Mouse (Mus musculus) brain, adult 2 months (tissue): ENCODE measurements around the gene Osbpl8.

Experiments used
- DNase-seq: peaks from one replicate; pipeline ENCODE4 v3.0.0; 2011; ENCODE audit warnings: low read depth, low spot score

Osbpl8 gene

DNA sequence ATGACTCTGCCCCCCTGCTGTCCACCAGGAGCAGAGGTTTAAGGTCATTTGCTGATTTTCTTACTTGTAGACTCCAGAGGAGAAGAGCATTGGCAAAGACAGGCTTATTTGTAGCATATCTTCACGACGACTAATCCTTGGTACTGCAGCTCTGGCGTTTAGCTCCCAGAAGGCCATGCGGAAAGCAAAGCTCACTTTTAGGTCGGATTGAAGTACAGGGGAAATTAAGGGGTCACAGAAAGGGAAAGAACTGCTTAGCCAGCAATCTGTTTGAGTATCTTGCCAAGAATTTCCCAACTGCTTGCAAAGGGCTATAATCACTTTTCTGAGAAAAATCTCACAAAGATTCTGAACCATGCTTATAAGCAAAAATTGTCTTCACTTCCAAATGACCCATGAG lies 14.8 kb upstream of the Osbpl8 start:
- DNase-seq = no peak

DNA sequence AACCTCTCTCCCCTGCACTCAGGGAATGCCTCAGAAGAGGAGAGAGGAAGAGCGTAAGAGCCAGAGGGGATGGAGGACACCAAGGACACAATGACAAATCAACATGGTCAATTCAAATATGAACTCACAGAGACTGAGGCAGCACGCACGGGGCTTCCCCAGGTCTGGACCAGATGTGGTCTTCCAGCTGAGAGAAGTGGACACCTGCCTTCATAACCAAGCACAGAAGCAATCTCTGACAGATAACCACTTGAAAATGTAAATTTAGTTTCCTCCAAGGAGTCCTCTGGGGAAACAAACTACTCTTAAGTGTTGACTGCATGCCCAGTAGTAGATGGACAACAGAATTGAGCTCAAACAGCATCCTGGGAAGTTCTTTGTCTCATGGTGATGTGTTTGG lies 9.5 kb upstream of the Osbpl8 start:
- DNase-seq = no peak

DNA sequence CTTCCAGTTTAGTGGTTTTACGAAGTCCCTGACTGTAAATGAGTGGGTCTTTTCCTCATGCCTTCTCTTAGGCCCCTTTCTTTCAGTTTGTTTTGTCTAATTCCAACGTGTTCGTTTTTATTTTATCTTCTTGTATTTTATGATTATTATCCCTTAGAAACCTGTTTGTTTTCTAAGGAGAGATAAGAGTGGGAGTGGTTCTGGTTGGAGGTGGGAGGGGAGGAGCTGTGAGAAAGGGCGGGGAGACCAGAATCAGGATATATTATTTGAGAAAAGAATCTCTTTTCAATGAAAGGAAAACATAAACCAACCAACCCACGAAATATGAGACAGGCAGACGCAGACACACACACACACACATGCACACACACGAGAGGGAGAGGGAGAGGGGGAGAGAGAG lies 9.0 kb upstream of the Osbpl8 start:
- no peak for DNase-seq

DNA sequence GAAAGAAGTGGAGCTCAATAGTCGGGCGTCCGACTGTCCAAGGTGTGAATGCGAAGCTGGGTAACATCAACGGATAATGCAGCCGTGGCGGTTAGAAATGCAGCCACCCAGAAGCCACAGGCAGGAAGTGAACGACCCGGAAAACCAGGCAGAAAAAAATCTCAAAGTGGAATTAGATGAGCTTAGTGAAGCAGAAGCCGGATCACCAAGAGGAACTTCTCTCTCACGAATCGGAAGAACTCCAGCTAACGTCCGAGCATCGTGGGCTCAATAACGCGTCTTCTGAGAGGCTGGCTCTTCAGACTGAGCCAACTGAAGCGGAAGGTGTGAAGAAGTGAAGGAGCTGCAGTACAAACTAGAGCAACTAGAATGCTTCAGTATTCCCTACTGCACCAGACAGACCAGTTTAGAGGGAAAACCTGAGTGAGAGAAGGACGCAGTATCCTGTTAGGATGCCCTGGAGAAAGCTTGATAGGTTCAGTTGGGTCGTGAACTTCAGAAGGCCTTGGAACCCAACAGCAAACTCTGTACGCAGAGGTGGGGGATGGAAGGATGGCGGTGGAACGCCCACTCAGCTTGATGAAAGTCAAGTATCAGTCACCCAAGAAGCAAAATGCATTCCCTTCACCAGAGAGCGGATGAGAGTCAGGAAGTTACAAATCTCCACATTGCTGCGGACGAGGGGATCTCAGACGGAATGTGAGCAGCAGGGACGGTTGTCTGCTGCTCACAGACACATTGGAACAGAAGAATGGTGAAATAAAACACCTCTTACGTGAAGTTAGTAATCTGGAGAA lies 8.0 kb upstream of the Osbpl8 start:
- no peak for DNase-seq

DNA sequence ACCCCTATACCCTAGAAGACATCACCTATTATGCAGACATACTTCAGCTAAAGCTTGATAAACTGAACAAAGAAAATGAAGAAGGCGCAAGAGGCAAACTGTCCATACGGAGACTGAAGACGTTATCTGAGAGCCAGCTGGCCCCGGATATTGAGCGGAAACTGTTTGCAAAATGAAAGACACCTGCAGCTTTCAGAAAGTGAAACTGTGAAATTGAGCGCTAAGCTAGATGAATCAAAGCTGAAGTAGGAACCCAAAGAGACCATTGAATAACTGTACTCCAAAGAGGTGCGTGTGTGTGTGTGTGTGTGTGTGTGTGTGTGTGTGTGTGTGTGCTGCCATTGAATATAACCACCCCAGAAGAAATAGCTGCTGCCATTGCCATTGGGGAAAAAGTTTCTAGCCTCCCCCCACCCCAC lies 7.3 kb upstream of the Osbpl8 start:
- DNase-seq = no peak

DNA sequence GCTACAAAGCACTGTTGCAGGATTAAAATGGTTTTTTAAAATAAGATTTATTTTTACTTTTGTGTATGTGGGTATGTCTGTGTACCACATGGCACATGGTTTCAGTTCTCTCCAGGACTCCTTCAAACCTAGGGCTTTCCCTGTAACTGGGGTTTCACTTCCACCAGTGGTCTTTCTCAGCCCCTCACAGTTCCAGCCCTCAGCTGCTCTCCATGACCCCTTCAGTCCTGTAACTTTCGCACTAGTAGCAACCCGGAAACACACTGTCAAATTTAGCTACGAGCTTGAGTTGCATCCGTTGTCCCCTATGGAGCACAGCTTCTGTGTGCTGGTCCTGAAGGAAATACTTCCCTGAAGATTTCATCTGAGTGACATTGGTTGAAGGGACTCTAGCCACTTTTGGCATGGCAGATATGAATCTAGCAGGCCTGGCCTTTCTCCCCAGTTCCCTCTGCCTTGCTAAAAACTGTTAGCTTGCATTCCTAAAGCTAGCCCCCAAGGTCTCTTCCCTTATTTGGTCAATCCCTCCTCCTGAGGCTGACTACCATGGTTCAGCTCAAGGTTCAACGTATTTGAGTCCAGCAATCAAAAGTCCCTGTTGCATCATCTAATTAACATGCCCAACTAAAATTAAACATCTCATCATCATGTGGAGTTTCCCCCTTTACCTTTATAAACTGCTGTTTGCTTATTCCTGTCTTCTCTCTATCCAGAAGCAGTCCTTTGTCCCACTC lies 4.6 kb upstream of the Osbpl8 start:
- DNase-seq = no peak

DNA sequence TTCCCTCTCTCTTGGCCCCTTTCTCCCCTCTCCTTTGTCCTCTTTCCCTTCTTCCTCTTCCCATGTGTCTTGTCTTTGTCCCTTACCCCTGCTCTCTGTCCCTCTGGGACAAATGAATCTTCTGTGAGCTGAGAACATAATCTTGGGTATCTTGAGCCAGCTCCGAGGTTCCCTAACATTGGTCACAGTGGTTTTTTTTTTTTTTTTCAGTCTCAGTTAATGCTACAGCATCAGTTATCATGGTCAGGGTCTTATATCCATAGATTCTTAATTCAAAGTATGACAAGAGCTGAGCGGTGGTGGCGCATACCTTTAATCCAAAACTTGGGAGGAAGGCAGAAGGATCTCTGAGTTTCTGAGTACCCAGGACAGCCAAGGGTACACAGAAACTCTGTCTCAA lies 4.0 kb upstream of the Osbpl8 start:
- no peak for DNase-seq

DNA sequence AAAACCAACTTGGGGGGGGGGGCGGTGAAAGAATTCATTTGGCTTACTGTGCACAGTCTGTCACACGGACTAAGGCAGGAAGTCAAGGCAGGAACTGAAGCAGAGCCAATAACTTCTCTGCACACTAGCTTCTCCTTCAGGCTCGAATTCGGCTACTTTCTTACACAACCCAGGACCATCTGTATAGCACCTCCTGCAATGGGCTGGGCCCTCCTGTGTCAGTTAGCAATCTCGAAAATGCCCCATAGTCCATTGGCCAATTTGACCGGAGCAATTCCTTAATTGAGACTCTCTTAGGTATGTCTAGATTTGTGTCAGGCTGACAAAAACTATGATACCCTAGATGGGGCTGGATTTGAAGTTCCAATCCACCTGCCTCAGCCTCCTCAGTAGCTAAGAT lies 3.2 kb upstream of the Osbpl8 start:
- DNase-seq = no peak

DNA sequence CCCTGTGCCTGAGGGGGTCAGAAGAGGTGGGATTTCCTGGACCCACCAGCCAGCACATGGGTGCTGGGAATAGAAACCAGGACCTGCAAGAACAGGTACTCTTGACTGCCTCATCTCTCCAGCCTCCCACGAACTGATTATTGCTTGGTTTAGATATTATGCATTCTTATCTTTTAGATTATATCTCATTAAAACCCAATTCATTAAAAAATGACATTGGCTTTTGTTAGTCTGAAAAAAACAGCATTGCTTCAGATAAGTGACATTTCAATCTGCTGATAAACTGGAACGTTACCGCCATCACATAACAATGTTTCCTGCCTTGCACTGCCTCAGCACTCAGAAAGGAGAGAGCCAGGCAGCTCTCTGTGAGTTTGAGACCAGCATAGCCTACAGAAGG lies 1.5 kb upstream of the Osbpl8 start:
- DNase-seq = no peak

DNA sequence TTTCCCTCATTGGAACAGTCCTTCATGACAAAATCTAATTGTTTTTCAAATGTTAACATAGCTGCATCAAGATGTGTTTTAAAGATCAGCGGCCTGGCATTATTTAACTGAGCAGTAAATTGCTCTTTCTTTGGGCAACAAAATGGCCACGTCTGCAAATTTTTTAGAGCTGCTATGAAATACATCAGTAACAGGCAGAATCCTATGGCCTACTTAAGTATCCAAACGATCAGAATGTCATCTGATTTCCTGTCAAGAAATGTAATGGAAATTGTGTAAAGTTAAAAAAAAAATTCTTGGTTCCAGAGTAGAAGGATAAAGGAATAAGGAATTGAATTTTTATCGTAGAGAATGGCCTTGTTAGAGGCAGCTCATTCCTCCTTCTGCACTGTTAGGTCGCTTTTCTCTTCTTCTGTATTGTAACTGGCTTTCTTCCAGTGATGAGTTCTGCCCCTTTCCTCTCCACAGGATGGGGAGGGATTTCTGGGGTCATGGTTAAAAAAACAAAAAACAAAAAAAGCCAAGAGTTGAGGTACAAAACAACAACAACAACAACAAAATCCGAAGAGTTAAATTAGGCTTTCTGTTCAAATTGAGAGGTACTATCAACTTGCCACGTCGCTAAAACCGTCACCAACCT lies 831 bp upstream of the Osbpl8 start:
- DNase-seq = peak; percentile 24

DNA sequence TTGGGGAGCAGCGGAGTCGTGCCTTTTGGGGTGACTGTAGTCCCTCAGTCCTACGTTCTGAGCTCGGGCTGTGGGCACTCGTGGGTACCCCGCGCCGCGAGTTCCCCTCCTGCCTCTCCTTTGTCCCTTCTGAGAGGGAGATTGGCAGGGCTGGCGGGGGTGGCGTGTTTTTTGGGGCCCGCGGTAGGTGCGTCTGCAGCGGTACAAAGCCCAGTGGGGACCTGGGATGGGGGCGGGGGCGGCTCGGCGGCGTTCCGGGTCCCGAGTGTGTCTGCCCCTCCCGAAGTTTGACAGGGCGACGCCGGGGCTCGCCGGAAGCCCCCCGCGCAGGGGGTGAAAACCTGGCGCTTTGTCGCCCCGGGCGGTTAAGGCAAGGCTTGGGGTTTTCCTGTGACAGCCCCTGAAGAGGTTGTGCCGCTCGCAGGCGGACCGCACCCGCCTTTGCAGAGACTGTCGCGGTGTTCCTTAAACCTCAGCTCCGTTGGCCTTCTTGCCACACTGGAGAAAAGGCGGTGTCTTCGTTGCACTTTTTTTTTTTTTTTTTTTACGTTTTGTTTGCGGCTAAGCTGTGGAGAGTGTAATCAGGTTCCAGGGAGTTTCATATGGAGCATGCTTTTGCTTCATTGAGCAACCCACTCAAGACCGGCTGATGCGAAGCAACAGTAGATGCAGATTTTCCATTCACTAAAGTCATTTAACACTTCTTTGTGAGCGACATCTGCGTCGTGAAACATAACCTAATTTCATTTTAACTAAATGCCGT lies 848 bp downstream of the Osbpl8 start:
- peak; percentile 61 for DNase-seq

DNA sequence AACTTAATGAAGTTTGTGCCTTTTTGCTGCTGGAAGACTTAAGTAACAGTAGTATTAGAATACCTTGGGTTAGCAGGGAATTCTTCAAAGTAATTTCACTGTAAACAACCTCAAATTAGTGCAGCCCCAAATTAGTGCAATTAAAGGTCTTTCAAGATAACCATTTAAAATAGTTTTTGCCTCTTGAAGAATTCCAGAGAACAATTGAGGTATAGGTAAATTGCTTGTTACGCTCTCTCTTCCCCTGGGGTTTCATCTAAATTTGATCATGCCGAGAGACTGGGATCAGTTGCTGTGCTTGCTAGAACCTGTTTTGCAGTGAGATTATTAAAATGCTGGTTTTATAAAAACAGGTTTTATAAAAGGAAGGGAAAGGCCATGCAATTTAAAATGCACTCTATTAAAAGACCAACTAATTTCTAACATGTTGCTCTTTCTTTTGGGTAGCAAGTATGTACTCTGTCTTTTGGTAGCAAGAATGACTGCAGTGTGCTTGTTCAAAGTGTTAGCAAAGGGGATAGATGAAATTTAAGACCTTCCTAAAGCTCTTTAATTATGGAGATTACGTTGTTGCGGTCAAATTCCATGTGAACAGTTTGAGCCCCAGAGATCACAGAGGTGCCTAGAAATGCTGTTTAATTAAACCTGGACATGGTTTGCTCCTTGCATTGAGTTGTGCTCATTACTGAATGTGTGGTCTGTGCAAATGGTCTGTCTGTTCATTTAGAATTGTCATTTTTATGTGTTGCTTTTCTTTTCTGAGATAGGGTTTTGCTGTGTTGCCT lies 1.7 kb downstream of the Osbpl8 start:
- DNase-seq = no peak

DNA sequence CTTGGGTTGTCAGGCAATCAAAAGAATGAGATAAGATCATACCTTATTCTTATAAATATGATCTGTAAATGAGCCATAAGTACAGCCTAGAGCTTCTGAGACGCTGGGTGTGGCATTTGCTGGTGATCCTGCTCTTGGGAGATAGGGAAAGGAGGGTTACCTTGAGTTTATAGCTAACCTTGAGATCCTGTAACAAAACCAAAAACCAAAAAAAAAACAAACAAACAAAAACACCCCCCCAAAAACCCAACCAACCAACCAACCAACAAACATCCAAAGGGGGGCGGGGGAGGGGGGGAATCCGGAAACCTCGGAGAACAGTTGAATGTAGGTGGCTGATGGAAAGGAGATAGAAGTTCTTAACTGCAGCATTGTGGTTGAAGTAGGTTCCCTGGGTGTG lies 2.9 kb downstream of the Osbpl8 start:
- DNase-seq = no peak

DNA sequence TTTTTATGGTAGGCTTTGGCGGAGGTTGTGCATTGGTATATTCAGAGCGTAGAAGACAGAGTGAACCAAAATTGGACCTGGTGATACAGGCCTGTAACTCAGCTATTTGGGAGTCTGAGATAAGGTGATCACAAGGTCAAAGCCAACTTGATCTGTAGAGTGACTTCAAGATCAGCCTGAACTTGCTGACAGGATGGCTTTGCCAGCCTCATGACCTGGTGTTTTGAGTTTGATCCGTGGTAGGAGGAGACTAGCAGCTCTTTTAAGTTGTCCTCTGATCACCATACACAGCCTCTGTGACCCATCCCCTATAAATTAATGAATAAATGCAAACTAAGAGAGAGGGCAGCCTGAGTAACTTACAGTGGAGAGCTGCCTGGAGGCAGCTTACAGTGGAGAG lies 3.8 kb downstream of the Osbpl8 start:
- DNase-seq = no peak

DNA sequence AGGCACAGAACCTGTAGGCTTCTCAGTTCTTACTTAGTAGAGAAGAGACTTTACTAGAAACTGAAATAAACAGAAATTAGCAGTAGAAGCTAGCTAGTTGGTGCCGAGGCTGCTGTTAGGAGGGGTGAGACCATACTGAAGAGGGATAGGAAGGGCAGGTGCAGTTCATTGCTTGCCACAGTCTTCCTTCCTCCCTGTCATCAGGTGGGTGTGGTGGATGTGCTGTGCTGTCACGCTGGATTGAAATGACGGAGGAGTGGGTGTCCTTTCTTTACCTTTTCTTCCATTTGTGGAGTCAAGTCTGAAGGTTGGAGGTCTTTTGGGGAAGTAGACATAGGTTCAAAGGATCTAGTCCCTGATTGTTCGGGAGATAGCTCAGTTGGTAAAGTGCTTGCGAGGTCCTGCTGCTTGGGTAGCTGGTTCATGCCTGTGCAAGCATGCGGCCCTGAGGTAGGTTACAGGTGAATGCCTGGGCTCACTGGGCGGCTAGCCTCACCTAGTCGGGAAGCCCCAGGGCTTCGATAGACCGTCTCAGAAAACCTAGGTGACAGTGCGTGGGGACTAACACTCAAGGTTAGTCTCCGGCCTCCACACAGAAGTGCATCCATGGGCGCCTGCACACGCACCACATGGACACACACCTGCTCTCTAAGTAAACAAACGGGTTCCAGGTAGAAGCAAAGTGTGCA lies 6.8 kb downstream of the Osbpl8 start:
- DNase-seq = no peak

DNA sequence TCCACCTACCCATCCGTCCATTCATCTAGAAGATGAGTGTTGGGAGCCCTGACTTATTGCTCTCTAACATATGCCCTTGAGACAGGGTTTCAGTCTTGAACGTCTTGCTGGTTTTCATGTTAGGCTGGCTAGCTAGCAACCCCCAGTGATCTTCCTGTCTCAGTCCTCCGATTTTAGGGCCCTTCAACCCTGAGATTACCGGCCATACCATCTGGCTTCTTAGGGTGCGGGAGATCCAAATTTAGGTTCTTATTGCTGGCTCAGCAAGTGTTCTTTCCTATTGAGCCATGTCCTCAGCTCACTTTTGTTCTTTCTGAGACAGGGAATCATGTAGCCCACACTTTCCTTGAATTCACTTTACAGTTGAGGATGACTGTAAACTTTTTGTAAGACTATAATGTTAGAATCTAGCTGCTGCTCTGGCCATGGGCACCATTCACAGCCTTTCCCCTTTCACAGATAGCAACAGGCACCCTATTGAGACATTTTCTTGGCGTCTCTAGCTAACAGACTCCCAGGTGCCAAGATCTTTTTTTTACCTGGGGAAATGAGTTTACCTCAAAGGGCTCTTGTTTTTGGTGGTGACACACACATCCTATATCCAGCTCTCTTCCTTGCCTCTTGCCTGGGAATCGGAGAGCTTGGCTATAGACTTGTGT lies 9.2 kb downstream of the Osbpl8 start:
- peak; percentile 70 for DNase-seq

DNA sequence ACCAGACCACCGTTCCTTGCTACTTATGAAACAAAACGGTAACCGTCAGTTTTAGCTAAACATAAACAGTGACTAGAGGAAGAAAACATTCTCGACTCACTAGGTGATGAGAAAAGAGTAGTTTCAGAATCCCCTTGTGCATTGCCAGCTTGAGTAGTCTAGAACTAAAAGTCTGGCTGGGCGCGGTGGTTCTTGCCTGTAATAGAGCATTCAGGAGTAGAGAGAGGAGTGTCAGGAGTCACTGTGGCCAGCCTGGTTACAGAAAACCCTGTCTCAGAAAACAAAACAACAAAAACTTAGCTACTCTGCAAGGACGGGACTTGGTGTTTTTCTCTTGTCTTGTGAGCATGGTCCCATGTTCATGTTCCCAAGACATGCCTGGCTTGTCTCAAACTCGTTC lies 12.8 kb downstream of the Osbpl8 start:
- no peak for DNase-seq

DNA sequence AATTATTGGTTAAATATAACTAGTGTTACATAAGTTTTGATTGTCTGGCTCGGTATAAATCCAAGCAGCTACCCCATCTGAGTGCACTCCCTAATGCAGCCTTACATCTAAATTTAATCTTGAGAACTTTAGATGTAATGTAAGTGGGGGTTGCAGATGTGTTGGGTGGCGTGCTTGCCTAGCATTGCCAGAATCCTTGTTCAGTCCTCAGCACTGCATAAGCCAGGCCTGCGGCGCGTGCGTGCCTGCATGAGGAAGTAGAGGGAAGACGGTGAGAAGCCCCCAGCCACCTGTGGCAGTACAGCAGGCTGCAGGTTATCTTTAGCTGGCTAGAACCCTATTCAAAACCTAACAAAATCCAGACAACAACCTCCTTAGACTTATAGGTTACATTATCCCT lies 13.5 kb downstream of the Osbpl8 start:
- peak; percentile 82 for DNase-seq

DNA sequence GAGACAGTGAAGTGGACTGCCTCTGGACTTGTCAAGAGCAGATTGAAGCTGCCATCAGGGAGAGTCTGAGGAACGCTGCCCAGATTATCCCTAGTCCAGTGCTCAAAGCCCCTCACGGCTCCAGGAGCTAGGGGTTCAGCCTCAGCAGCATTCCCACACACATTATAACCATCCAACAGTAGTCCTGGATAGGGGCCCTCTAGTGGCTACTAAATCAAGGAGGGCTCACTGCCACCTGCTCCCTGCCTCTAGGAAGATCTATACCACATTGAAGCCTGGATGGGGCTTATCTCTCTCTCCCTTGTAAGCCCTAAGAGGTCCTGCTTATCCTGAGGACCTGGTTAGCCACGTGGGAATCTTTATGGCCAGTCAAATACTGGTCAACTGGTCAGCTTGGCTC lies 16.1 kb downstream of the Osbpl8 start:
- DNase-seq = peak; percentile 43

DNA sequence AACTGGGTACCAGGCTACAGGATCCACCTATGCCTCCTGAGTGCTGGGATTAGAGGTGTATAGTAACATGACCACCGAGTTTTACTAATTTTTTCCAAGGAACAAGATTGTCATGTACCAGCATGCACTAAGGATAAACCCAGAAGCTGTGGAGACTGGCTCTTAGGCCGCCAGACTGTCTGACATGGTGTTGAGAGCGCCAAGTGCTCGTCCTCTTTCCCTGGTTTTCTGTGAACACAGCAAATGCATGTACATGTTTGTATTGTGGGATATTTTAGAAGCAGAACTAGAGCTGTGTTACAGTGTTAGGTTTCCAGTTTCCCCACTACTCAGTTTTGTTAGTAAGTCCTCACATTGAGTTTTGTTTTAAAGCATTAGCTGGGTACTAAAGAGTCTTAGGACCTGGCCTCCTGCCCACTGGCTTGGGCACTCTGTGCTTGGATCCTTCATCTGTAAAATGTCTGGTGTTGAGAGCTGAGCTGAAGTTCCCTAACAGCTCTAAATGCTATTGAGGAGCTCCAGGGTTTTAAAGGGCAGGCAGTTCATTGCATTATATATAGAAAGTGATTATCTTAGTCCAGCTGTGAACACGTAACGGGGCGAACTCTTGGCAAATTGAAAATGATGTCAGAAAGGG lies 19.2 kb downstream of the Osbpl8 start:
- DNase-seq = peak; percentile 55
